Mouse (Mus musculus): ENCODE results near the gene Poll.

DNA sequence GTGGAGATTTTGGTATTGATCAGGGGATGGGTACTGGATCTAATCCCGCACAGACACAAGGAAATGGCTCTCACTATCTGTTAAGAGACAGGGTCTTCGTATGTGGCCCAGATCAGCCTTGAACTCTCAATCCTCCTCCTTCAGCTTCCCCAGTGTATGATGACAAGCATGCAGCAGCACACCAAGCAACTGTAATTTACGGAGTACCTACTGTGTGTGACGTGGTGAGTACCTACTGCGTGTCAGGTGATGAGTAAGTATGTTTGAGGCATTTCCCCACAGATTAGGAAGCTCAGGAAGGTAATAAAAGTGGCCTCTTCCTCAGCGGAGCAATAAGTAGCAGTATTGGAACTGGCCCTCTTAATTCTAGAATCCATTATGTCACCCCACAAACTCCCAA, 35.1 kb upstream of the Poll start:
- TF ChIP-seq FLI1 (IDR thresholded peaks at IDR 0.05; ENCODE audit: low read length) = no peak
- TF ChIP-seq GATA1 (IDR thresholded peaks at IDR 0.05; ENCODE audit: borderline replicate concordance, low read length) = no peak
